Mouse (Mus musculus) left cerebral cortex, adult 18-20 months (tissue): Measurements from ENCODE around the gene Rag1. TPM values are rescaled to one million over a fixed set of nuclear protein-coding genes. Genes with fewer than 3 reads are reported as not detected.
A peak's percentile ranks its signal among the peaks of the same experiment; 100 is the strongest.

ENCODE experiments used
- DNase-seq, 2 experiments: peaks; one replicate each; pipeline ENCODE4 v3.0.0; 2021 to 2022; ENCODE audit warnings: low spot score in 2 of 2, mixed read lengths in 1 of 2
- total RNA-seq, 2 experiments: library from RNA; stranded (reverse); gene quantifications; 2 replicates each; pipeline ENCODE4 v1.2.3; 2021

The Rag1 gene
- total RNA-seq, 2 experiments from 2014 or later = 0.07 to 0.21 TPM

- no peak for DNase-seq
Measured at GRCm38 (mm10) chr2:101638979-101639839, 10.1 kb downstream of the Rag1 start.

DNA sequence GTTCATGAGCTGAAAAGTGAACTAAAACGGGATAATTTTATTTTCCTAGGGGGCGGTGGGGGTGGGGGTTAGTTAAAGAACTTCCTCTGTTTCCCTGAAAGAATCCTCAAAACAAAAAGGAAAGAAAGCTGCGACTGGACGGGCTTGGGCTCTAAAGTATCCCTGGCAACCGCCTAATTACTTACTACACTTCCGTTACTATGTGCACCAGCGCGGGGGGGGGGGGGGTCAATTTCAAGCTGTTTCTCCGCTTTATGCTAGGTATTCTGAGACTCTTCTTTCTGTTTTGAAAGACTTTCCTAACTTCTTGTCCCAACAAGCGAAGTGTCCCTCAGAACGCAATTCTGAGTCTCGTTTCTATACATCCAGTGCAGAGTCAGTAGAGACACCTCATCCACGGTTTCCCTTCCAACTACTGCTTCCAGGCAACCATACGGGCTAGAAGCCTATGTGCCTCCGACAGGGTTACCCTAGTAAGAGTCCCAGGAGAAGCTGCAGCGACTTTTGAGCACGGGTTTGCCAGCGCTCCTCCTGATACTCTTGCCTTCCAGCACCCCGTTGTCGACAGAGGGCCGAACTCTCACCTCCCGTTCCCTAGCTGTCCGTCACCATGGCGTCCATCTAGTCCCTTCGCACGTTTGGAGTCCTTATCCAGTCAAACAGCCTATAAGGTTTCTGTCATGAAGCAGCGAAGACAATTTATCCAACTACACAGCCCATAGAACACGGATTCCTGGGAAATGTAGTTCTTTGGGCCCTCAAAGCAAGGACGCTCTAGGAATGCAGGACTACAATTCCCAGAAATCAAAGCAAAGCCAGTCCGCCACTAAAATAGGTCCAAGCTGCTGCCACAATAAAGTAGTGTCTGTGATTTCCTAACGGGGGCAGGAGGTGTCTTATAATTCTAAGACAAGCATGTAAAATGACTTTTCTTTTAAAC, 20.7 kb downstream of the Rag1 start:
- DNase-seq = peak; percentile 69 to 83

DNA sequence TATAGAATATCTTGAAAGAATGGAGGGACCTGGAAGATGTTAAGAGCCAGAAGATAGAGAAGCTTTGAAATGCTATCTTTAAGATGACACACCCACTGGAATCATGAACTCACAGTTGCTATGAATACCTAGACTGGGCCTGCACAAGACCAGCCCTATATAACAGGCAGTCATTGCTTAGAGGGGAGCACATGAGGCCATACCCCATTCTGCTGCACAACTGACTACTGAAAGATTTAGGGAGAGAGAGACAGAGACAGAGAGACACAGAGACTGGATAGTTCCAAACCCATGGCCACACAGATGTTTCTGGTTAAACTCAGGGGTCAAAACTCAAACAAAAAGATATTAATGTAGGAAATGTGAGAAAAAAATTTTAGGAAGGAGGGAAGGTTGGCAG, 22.1 kb downstream of the Rag1 start:
- no peak for DNase-seq

DNA sequence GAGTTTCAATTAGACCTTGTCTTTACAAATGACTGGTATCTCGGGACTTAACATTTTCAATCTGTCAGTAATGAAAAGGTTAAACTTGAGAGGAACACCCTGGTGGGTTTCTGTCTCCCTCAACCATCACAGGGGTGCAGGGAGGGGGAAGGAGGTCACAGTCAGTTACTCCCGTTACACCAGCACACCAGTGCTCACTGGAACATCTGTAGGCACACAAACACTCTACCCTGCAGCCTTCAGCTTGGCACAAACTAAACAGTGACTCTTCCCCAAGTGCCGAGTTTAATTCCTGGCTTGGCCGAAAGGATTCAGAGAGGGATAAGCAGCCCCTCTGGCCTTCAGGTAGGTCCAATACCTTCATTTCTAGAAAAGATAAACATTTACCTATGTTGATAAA, 24.8 kb downstream of the Rag1 start, which contains the start of gene Rag2:
Rag2 (plus strand) TSS at position 193 of the 400 bp plus-strand sequence.
- no peak for DNase-seq

- no peak for DNase-seq
Measured at GRCm38 (mm10) chr2:101624011-101624410, 25.3 kb downstream of the Rag1 start.

GRCm38 (mm10) chr2:101623042-101623441, 26.3 kb downstream of the Rag1 start:
- no peak for DNase-seq

DNA sequence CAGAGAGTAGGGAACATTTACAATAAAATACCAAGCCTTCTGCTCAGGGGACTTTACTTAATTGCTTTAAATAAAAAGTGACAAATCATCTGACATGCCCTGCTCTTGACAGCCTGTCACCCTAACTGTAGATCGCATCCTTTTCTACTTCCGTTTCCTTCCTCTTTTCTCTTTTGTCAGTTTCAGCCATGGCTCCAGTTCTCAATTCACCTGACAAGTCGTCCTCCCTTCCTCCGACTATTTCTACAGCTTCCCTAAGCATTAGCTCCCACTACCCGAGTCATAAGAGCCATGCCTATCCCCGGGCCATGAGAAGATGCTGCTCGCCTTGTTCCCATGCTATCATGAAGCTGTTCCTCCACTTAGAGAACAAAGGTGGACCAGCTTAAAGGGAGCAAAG, 27.7 kb downstream of the Rag1 start:
- DNase-seq = no peak

DNA sequence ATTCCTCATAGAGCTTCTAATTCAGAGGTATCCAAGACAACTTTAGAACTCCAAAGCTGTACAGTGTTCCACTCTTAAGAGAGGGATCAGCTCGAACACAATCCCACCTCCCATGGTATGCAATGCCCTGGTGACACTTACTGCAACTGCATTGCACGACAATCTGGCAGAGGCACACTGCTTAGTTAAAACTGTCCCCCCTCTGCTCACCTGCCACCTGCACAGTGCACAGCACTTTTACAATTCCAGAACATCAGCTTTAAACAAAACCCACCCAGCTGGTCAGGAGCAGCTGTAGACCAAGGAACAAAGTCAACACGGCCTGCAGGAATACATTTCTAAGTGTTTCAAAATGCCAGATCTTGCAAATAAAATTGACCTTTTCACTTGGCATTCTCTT, 28.4 kb downstream of the Rag1 start:
- no peak for DNase-seq

GRCm38 (mm10) chr2:101618373-101618772, 30.9 kb downstream of the Rag1 start:
- no peak for DNase-seq

- DNase-seq = no peak
Measured at GRCm38 (mm10) chr2:101615464-101616305, 33.6 kb downstream of the Rag1 start.

DNA sequence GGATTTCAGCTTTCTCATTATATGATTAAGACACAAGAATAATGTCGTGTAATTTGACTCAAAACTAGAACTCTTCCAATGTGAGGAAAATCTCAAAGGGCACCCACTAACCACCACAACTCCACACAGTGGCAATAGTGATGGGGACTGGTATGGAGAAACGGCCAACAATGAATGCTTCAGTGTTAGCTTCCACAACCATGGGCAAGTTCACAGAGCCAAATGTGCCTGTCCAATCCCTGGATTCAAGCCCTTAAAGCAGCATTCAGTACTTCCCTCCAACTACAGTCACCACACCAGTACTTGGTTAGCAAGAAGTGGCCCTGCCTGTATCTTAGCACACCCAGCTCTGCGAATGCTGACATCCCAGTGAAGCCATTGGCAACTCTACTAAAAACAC, 38.4 kb downstream of the Rag1 start:
- no peak for DNase-seq

DNA sequence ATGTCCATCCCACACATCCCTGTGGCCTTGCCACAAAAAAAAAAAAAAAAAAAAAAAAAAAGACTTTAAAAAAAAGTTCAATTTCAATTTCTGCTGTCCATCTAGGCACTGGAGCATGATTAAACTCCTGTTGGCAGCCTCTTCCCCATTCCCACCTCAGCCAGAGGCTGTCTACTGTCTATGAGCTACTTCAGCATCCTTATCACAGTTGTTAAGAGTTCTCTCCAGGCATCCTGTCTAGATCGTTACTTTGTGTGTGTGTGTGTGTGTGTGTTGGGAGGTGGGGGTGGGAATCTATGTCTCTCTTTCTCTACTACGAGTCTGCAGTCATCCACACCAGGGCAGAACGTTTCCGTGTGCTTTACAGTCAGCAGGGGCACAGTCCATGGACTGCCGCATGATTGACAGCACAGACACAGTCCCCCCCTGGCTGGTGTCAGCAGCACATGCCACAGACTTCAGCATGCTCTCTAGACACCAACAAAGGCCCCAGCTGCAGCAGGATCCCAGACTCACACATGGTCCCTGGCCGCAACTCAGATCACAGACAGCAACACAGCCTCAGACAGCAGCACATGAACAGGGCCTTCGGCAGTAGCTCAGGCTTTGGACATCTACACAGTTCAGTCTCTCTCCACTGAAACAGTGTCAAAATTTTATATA, 40.9 kb downstream of the Rag1 start:
- DNase-seq = no peak

GRCm38 (mm10) chr2:101603099-101603498, 46.2 kb downstream of the Rag1 start:
- no peak for DNase-seq

- DNase-seq = peak; percentile 18 to 20
Measured at GRCm38 (mm10) chr2:101600703-101601102, 48.6 kb downstream of the Rag1 start.

DNA sequence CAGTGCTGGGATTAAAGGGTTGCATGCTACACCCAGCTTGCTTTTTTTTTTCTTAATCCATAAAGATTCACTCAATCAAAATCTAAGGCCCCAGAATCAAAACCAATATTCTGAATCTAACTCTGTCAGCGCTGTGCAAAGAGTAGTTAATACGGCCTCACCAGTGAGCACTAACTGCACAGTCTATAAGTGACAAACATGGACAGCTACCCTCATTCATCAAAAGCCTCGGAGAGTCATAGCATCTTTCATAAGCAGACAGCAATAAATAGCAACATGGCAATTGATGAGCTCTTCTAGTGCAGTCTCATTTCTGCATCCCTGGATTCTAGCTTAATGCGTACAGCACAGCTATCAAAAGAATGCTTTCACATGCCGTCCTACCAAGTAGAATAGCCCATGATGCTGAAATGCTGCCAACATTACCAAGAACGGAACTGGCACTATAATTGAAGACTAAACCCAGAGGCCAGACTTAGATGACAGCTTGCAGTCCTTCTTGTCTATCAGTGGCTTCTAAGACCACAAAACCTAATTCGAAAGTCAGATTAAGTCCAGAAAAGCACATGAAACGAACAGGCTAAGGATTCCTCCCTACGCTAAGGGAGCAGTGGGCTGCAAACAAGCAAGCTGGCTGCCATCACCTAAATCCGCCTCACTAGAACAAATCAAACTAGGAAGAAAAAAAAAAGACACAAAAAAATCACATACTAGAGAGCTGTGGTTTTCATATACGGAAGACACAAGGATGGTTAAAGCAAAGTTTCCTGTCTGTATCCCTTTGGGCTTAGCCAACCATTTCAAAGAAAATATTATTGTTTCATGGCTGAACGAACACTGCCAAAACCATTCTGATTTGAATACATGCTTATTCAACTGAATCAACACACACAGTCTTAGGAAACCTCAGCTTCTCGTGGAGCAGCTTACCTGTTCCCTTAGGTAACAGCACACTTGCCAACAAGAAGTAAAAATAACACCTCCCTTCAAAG, 50.8 kb downstream of the Rag1 start:
- DNase-seq = peak in 1 of 2 experiments; percentile 17

GRCm38 (mm10) chr2:101597186-101597585, 52.1 kb downstream of the Rag1 start:
- no peak for DNase-seq

- DNase-seq = no peak
Measured at GRCm38 (mm10) chr2:101594681-101595080, 54.6 kb downstream of the Rag1 start.

GRCm38 (mm10) chr2:101592886-101593285, 56.4 kb downstream of the Rag1 start:
- no peak for DNase-seq
